Mouse (Mus musculus) lung, embryonic 14.5 days (tissue): ENCODE measurements at regions not wholly inside any gene's neighbourhood (a gene's known extent, or its start where the extent isn't known, plus 50 kb on each side); places are given as distances from the start of the nearest gene placed in this dataset.

Experiments
- ATAC-seq: fragments of 200-750 bp; cut with Nextera tagmentation; 2 replicates; pipeline ENCODE4 v1.8.0; 2017; ENCODE audit warnings: mild to moderate bottlenecking, moderate TSS enrichment, moderate library complexity; ENCODE audit not compliant: insufficient read depth
- DNase-seq: peaks from one replicate; pipeline ENCODE4 v3.0.0-alpha.2; 2015
- H3K27ac ChIP-seq: fragments of 300-500 bp; sonication (generic); 2 replicates; pipeline ENCODE4 v1.5.1; 2014; ENCODE audit warnings: low read depth, mild to moderate bottlenecking, moderate library complexity
- H3K27me3 ChIP-seq: fragments of 300-500 bp; sonication (generic); 2 replicates; pipeline ENCODE4 v1.6.1; 2014; ENCODE audit warnings: low read length, control low read depth; ENCODE audit not compliant: insufficient read depth
- H3K36me3 ChIP-seq: fragments of 300-500 bp; sonication (generic); 2 replicates; pipeline ENCODE4 v1.6.1; 2014; ENCODE audit warnings: control low read depth; ENCODE audit not compliant: insufficient read depth
- H3K4me1 ChIP-seq: fragments of 300-500 bp; sonication (generic); 2 replicates; pipeline ENCODE4 v1.6.1; 2014; ENCODE audit warnings: antibody characterized with exemption, control low read depth; ENCODE audit not compliant: insufficient read depth
- H3K4me2 ChIP-seq: fragments of 300-500 bp; sonication (generic); 2 replicates; pipeline ENCODE4 v1.6.1; 2014; ENCODE audit warnings: mild to moderate bottlenecking
- H3K4me3 ChIP-seq: fragments of 300-500 bp; sonication (generic); 2 replicates; pipeline ENCODE4 v1.5.1; 2014; ENCODE audit warnings: low read depth, low read length
- H3K9ac ChIP-seq: fragments of 300-500 bp; sonication (generic); 2 replicates; pipeline ENCODE4 v1.6.1; 2014
- H3K9me3 ChIP-seq: fragments of 300-500 bp; sonication (generic); 2 replicates; pipeline ENCODE4 v1.6.1; 2016; ENCODE audit warnings: low read depth, low read length, control low read depth
- CTCF ChIP-seq: IDR thresholded peaks from 2 replicates; pipeline ENCODE4 v1.5.1; 2016; ENCODE audit warnings: antibody characterized with exemption, low read depth
- WGBS: fragments of 180-500 bp; shearing (Covaris S2); extraction: QIAGEN DNeasy Blood & Tissue Kit; methylation state at CpG from one replicate; pipeline ENCODE4 v1.1.7; 2014; 5-methylcytosine and 5-hydroxymethylcytosine counted together

DNA sequence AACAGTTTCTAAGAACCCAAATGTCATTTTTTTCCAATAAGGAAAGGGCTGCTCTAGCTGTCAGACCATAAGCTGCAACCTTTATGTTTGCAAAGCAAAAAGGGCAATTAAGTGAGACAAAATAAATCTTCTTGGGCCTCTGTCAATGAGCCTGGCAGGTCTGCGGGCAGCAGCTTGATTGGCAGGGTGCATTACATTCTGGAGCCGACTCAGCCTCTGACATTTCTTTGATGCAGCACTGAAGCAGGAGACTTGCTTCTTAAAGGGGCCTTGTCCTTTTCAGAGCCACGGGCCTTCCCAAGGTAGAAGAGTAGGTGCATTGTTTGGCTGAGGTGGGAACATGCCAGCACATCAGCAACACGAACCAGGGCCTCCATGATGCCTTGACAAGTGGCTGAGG lies 190.2 kb upstream of the Kdm8 start:
- no peaks in the 10 kb centered on the region for H3K9me3 ChIP-seq
- H3K9ac ChIP-seq: no peak overlapping the region
- no peak for TF ChIP-seq CTCF
- no peak overlapping the region for H3K4me2 ChIP-seq
- no peak overlapping the region for H3K27ac ChIP-seq
- no peaks in the 10 kb centered on the region for H3K4me1 ChIP-seq
- WGBS: 20% methylated on average over 4 of the region's 4 CpGs
- DNase-seq: no peak
- H3K36me3 ChIP-seq: no peaks in the 10 kb centered on the region
- no peak for ATAC-seq
- no peak overlapping the region for H3K4me3 ChIP-seq
- H3K27me3 ChIP-seq: no peaks in the 10 kb centered on the region

GRCm38 (mm10) chr7:125259016-125259415 lies 185.5 kb upstream of the Kdm8 start:
- H3K4me3 ChIP-seq: no peak overlapping the region
- no peak overlapping the region for H3K27ac ChIP-seq
- H3K9ac ChIP-seq: no peak overlapping the region
- TF ChIP-seq CTCF: no peak
- H3K4me2 ChIP-seq: no peak overlapping the region
- no peaks in the 10 kb centered on the region for H3K36me3 ChIP-seq
- no peaks in the 10 kb centered on the region for H3K9me3 ChIP-seq
- no peaks in the 10 kb centered on the region for H3K27me3 ChIP-seq
- ATAC-seq (no peak), DNase-seq (peak; percentile 23)
- no peaks in the 10 kb centered on the region for H3K4me1 ChIP-seq

DNA sequence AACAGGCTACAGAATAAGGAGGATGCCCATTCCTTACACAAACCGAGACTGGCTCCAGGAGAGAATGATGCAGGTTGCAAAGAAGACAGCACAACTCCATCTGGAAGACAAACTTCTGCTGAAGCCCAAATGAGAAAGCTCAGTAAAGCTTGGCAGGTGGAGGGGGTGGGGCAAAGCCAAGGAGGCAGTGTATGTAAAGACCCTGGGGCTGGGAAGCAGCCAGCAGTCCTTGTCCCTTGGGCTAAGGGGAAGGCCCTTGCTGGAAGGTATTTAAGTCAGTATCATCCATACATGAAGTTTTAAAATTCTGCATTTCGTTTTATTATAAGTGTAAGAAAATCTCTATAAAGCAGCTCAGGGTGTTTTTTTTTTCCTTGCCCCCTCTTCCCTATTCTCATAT lies 182.3 kb upstream of the Kdm8 start:
- Histone ChIP-seq H3K27me3 (no peaks in the 10 kb centered on the region), H3K27ac (no peak overlapping the region), H3K36me3 (no peaks in the 10 kb centered on the region), H3K4me1 (no peaks in the 10 kb centered on the region), H3K9me3 (no peaks in the 10 kb centered on the region), H3K4me2 (no peak overlapping the region), H3K4me3 (no peak overlapping the region), H3K9ac (no peak overlapping the region)
- ATAC-seq (no peak), DNase-seq (no peak)
- 73% methylated on average over 2 of the region's 2 CpGs for WGBS
- TF ChIP-seq CTCF: no peak

- Histone ChIP-seq H3K27me3 (no peaks in the 10 kb centered on the region), H3K4me3 (no peak overlapping the region), H3K27ac (no peak overlapping the region), H3K36me3 (no peaks in the 10 kb centered on the region), H3K9ac (no peak overlapping the region), H3K4me2 (no peak overlapping the region), H3K9me3 (no peaks in the 10 kb centered on the region), H3K4me1 (no peaks in the 10 kb centered on the region)
- TF ChIP-seq CTCF: no peak
- ATAC-seq (no peak), DNase-seq (no peak)
- WGBS: 68% methylated on average over 12 of the region's 12 CpGs
These were observed 181.7 kb upstream of the Kdm8 start for GRCm38 (mm10) chr7:125262672-125263365.

- ATAC-seq: no peak
These were observed 180.7 kb upstream of the Kdm8 start for GRCm38 (mm10) chr7:125263756-125264155.

GRCm38 (mm10) chr7:125270711-125271110 lies 173.8 kb upstream of the Kdm8 start:
- H3K27me3 ChIP-seq: no peaks in the 10 kb centered on the region
- no peaks in the 10 kb centered on the region for H3K9me3 ChIP-seq
- H3K27ac ChIP-seq: peak overlapping the region; percentile 6; the same call in 1 of the 2 replicates
- peak; percentile 83 for DNase-seq
- no peak for TF ChIP-seq CTCF
- WGBS: 35% methylated on average over 3 of the region's 3 CpGs
- H3K4me3 ChIP-seq: no peak overlapping the region
- no peak overlapping the region for H3K4me2 ChIP-seq
- H3K36me3 ChIP-seq: no peaks in the 10 kb centered on the region
- no peak overlapping the region for H3K9ac ChIP-seq
- peak; percentile 90 for ATAC-seq
- no peaks in the 10 kb centered on the region for H3K4me1 ChIP-seq

More at GRCm38 (mm10) chr7:125263756-125264155, 180.7 kb upstream of the Kdm8 start:
- 59% methylated on average over 2 of the region's 2 CpGs for WGBS
- Histone ChIP-seq H3K9me3 (no peaks in the 10 kb centered on the region), H3K4me2 (no peak overlapping the region), H3K4me1 (no peaks in the 10 kb centered on the region), H3K4me3 (no peak overlapping the region), H3K36me3 (no peaks in the 10 kb centered on the region), H3K27ac (no peak overlapping the region), H3K27me3 (no peaks in the 10 kb centered on the region), H3K9ac (no peak overlapping the region)
- no peak for DNase-seq
- TF ChIP-seq CTCF: 0 out of 2 replicates have a peak, but pooled peaks have one; percentile 5

GRCm38 (mm10) chr7:125271356-125271755 lies 173.1 kb upstream of the Kdm8 start:
- Histone ChIP-seq H3K4me3 (no peak overlapping the region), H3K4me2 (no peak overlapping the region), H3K9me3 (no peaks in the 10 kb centered on the region), H3K27ac (no peak overlapping the region), H3K4me1 (no peaks in the 10 kb centered on the region), H3K27me3 (no peaks in the 10 kb centered on the region), H3K36me3 (no peaks in the 10 kb centered on the region), H3K9ac (no peak overlapping the region)
- no peak for DNase-seq
- WGBS: 80% methylated on average over 4 of the region's 4 CpGs
- ATAC-seq: no peak
- no peak for TF ChIP-seq CTCF

DNA sequence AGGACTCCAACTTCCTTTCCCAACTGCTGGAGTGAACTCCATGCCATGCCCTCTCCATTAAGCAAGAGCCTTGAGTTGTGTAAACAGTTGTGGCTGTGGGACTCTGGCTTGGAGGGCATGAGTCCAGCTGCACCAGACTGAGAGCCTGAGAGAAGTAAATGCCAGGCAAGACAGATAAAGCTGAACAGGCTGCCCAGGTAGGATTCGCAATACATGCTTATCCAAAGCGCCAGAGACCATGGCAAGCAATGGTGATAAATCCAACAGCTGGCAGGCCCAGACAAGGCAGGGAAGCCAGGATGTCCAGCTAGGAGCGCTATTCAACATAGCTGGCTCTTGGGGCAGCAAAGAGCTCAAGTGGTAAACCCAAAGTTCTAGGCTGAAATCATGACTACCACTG lies 163.1 kb upstream of the Kdm8 start:
- H3K36me3 ChIP-seq: no peaks in the 10 kb centered on the region
- no peak for ATAC-seq
- H3K9me3 ChIP-seq: no peaks in the 10 kb centered on the region
- no peaks in the 10 kb centered on the region for H3K4me1 ChIP-seq
- WGBS: 80% methylated on average over 3 of the region's 3 CpGs
- DNase-seq: peak; percentile 19
- no peak overlapping the region for H3K4me2 ChIP-seq
- no peak overlapping the region for H3K27ac ChIP-seq
- no peaks in the 10 kb centered on the region for H3K27me3 ChIP-seq
- H3K9ac ChIP-seq: no peak overlapping the region
- TF ChIP-seq CTCF: peak; percentile 19; the same call in 1 of the 2 replicates
- no peak overlapping the region for H3K4me3 ChIP-seq
